Mouse (Mus musculus): ENCODE results near the gene Oser1.

GRCm38 (mm10) chr2:163397071-163397470 is 27.4 kb downstream of the Oser1 start:
- no peak for TF ChIP-seq POLR2A (IDR thresholded peaks at IDR 0.05; ENCODE audit: low read depth, low read length)
- TF ChIP-seq CTCF (IDR thresholded peaks at IDR 0.05; ENCODE audit: extremely low read depth, insufficient read depth, insufficient read length, insufficient replicate concordance) = no peak

All from spleen, adult 2 months (tissue).